Mouse (Mus musculus): ENCODE data around the gene Fam171a1.

DNA sequence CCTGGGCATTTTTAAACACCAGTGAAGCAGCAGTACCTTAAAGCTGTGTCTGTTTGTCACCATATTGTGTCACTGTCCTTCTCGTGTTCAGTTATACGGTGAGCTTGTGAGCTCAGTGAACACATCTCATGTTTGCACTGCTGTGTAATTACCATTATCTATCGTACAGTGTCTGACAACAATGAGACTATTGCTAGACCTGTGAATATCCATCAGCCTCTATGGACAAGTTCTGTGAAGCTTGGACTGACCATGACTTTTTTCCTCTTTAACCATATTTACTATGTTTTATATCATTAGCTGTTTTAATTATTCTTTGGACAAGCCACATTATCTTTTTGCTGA, 55.4 kb downstream of the Fam171a1 start:
- TF ChIP-seq CTCF (IDR thresholded peaks at IDR 0.05; ENCODE audit: borderline replicate concordance, control insufficient read depth, extremely low read depth, insufficient read depth, low read length, poor library complexity), result no peak
- no peak for TF ChIP-seq POLR2A (IDR thresholded peaks at IDR 0.05; ENCODE audit: control insufficient read depth, extremely low read depth, insufficient read depth, low read length, poor library complexity)
